Mouse (Mus musculus) G1E (cell line): Measurements from ENCODE around the gene Nos1ap. TPM values are rescaled to one million over a fixed set of nuclear protein-coding genes. Genes with fewer than 3 reads are reported as not detected.

Experiments
- ATAC-seq: 2 replicates; pipeline ENCODE4 v1.8.0; 2016; ENCODE audit warnings: mild to moderate bottlenecking; ENCODE audit not compliant: insufficient number of reproducible peaks, poor library complexity, low FRiP score, severe bottlenecking; ENCODE audit errors: extremely low read depth
- DNase-seq: peaks from one replicate; pipeline ENCODE4 v3.0.0; 2012; ENCODE audit warnings: low spot score
- H3K27me3 ChIP-seq: 2 replicates; pipeline ENCODE4 v1.6.1; 2012; ENCODE audit warnings: mild to moderate bottlenecking, low read length, inconsistent platforms; ENCODE audit not compliant: insufficient read depth
- H3K36me3 ChIP-seq: replicated peaks from 2 replicates; pipeline ENCODE3; 2012; ENCODE audit warnings: mild to moderate bottlenecking, inconsistent platforms
- H3K4me1 ChIP-seq: 2 replicates; pipeline ENCODE4 v1.6.1; 2012; ENCODE audit warnings: low read depth, low read length, inconsistent platforms, mixed read lengths; ENCODE audit not compliant: insufficient read depth
- H3K4me3 ChIP-seq: 2 replicates; pipeline ENCODE4 v1.5.1; 2012; ENCODE audit warnings: low read depth, mild to moderate bottlenecking, inconsistent platforms, low read length, moderate library complexity, mixed read lengths
- H3K9me3 ChIP-seq: replicated peaks from 2 replicates; pipeline ENCODE4 v1.6.1; 2012; ENCODE audit warnings: inconsistent platforms
- CTCF ChIP-seq: IDR thresholded peaks from 2 replicates; pipeline ENCODE4 v1.5.1; 2012; ENCODE audit warnings: low read depth, low read length, inconsistent platforms, mixed read lengths
- GATA1 ChIP-seq: IDR thresholded peaks from 2 replicates; pipeline ENCODE4 v1.6.1; 2012; ENCODE audit warnings: borderline replicate concordance, low read length, inconsistent platforms, mixed read lengths
- GATA2 ChIP-seq: IDR thresholded peaks from 2 replicates; pipeline ENCODE4 v1.6.1; 2012; ENCODE audit warnings: low read depth, low read length, inconsistent platforms, borderline replicate concordance
- POLR2AphosphoS5 ChIP-seq: IDR thresholded peaks from 2 replicates; pipeline ENCODE4 v1.6.1; 2012; ENCODE audit warnings: low read depth, low read length, inconsistent platforms; ENCODE audit not compliant: insufficient replicate concordance
- TAL1 ChIP-seq: conservative IDR thresholded peaks from 2 replicates; pipeline ENCODE4 v1.6.1; 2012; ENCODE audit warnings: low read depth, low read length, inconsistent platforms, mixed read lengths
- polyA plus RNA-seq: library from polyadenylated mRNA; stranded (reverse); fragments of >175 nt; gene quantifications from 2 replicates; pipeline ENCODE4 v1.2.3, GENCODE M21; 2012
- total RNA-seq, 2 experiments: library from RNA; stranded (forward) in 1 of 2; stranded (reverse) in 1 of 2; fragments of 200-1000 nt in 1 of 2; fragments of >200 nt in 1 of 2; fragmentation: Nextera tagmentation in 1 of 2; gene quantifications; 2 replicates each; pipeline ENCODE4 v1.2.3; 2014 to 2017

Gene Nos1ap
- total and polyA plus RNA-seq, 3 experiments = 1.6 to 18.2 (median 6.1) TPM

DNA sequence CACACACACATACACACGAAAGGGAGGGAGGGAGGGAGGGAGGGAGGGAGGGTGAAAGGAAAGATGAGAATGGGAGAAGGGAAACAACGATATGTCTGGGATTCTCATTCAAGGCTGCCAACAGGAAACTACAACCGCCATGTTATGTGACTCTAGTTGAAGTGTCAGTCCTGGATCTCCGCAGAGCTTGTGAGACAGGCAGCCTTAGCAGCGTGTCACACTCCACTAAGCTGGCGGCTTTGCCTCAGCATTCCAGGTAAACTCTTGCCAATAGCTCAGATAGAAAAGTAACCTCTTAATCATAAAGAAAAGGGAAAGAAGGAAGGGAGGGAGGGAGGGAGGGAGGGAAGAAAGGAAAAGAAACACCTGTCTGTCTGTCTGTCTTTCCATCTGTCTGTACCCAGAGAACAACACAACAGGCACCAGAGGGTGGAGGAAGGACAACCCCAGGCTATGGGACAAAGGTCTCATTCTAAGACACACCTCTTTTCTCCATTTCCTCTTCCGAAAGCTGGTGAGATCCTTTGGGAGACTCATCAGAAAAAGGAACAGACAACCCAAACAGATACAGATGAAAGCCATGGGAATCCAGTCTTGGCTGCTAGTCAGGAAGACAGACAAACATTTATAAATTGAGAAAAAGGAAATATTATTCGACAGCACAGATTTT is 107.3 kb downstream of the Nos1ap start:
- H3K9me3 ChIP-seq = no peaks in the 10 kb centered on the region
- no peak overlapping the region for H3K4me3 ChIP-seq
- H3K4me1 ChIP-seq = no peaks in the 10 kb centered on the region

DNA sequence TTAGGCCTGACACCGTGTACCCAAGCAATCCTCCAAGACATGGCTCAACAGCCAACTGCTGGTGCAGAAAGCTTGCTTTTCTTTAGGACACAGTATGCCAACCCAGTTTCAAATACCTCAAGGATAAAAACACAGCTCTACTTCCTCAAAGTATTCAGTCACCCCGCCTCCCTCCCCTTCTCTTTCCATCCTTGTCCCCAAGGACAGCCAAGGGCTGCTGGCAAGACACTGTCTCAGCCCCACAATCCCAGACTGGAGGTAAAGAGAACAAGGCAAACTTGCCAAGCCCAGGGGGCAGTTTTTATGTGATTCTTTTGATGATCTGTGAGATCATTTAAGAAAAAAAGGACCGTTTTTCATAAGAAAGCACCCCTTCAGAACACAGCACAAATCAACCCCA is 108.6 kb downstream of the Nos1ap start:
- ATAC-seq = no peak
- Histone ChIP-seq H3K4me3 (no peak overlapping the region), H3K27me3 (peaks cover 32% of the 10 kb centered on the region), H3K9me3 (no peaks in the 10 kb centered on the region), H3K4me1 (no peaks in the 10 kb centered on the region), H3K36me3 (no peaks in the 10 kb centered on the region)
- no peak for DNase-seq
- TF ChIP-seq GATA1 (no peak), TAL1 (no peak), POLR2AphosphoS5 (no peak), CTCF (no peak), GATA2 (no peak)

More for the DNA sequence above, 107.3 kb downstream of the Nos1ap start:
- ATAC-seq (no peak), DNase-seq (no peak)
- Histone ChIP-seq H3K36me3 (no peaks in the 10 kb centered on the region), H3K27me3 (peaks cover 32% of the 10 kb centered on the region)
- no peak for TF ChIP-seq CTCF
- no peak for TF ChIP-seq POLR2AphosphoS5
- no peak for TF ChIP-seq TAL1
- no peak for TF ChIP-seq GATA2
- no peak for TF ChIP-seq GATA1

DNA sequence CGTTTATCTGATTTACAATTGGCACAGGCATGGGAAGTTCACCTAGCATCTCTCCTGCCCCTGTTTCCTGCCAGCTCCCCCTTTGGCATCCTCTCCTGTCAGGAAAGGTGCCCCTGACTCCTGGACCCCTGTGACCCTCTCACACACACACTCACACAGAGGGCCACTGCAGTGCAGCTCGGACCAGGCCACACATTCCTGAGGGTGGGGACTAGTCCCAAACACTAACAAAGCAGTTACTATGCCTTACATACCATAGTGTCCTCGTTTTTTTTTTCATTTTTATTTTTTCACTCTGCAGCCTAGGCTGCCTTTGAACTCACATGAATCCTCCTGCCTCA is 110.2 kb downstream of the Nos1ap start:
- no peak overlapping the region for H3K4me3 ChIP-seq
- H3K9me3 ChIP-seq = no peaks in the 10 kb centered on the region
- ATAC-seq (no peak), DNase-seq (no peak)
- H3K4me1 ChIP-seq = no peaks in the 10 kb centered on the region
- H3K36me3 ChIP-seq = no peaks in the 10 kb centered on the region
- no peak for TF ChIP-seq CTCF
- TF ChIP-seq GATA1 = no peak
- no peak for TF ChIP-seq TAL1
- no peak for TF ChIP-seq POLR2AphosphoS5
- no peak for TF ChIP-seq GATA2
- peaks cover 24% of the 10 kb centered on the region for H3K27me3 ChIP-seq

DNA sequence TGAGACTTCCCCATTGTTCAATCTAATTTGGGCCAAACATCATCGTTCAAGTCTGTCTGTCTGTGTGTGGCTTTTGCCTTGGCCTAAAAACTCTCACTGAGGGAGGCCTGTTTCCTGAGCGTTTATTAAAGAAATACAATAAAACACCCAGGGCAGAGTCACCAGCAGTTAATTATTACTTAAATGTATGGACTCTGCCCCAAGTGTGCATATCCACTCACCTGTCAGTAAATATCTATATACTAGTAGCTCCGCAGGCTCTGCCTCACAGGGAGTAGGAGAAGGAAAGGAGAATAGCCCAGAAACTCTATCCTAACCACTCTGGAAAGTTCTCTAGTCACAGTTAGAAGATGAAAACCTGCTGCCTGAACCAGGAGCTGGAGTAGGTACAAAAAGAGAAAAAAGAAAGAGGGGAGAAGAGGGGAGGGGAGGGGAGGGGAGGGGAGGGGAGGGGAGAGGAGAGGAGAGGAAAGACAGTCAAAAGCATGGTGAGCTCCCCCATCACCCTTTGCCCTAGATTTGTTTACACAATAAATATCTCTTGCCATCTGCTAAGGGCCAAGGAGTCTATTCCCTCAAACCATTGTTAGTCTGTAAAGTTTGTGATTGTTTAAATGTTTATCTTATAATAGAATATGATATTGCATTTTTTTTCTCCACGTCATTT is 110.7 kb downstream of the Nos1ap start:
- Histone ChIP-seq H3K27me3 (peaks cover 21% of the 10 kb centered on the region), H3K4me3 (no peak overlapping the region), H3K9me3 (no peaks in the 10 kb centered on the region), H3K4me1 (no peaks in the 10 kb centered on the region), H3K36me3 (no peaks in the 10 kb centered on the region)
- TF ChIP-seq CTCF (no peak), POLR2AphosphoS5 (no peak), TAL1 (no peak), GATA2 (no peak), GATA1 (no peak)
- no peak for DNase-seq
- no peak for ATAC-seq

DNA sequence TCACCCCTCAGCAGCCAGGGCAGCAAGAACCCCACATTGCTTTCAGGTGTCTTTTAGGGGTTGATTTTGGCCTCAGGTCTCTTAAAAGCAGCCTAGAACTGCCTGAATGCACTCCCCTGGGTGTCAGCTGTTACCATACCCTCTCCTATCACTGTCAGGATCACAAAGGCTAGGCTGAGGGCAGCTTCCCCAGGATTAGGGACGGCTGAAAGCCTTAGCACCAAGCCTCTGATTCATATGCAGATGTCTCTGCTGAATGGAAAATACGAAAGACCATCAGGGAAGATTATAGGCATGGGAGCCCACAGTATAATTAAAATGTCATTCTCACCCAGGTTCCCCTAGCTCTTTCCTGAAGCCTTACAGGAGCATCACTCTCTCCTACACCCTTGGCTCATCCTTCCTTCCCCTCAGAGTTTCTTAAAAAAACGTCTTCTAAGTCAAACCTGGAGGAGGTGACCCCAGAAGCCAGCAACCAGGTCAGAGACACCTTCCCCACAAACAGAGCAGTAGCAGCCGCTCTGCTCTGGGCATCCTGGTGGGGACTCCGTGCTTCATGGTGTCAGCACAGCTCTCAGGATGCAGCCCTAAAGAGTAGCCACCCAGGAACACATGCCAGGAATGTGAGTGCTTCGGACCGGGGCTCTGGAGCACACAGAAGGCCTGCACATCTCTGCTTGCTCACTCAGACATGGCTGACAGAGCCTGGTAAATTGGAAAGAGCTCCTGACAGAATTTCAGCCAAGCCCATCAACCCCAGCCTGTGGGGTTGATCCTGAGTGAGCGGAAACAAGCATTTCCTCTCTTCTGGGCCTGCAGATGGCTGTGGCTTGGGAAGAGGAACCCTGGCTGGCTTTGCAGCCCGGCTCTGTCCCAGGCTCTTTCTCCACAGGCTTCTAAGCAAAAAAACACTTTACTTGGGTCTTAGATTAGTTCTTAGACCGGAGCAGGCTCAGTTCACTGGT is 111.7 kb downstream of the Nos1ap start:
- ATAC-seq = no peak
- Histone ChIP-seq H3K36me3 (no peaks in the 10 kb centered on the region), H3K27me3 (peaks cover 14% of the 10 kb centered on the region), H3K4me1 (no peaks in the 10 kb centered on the region), H3K4me3 (no peak overlapping the region), H3K9me3 (no peaks in the 10 kb centered on the region)
- no peak for DNase-seq
- no peak for TF ChIP-seq GATA2
- no peak for TF ChIP-seq CTCF
- TF ChIP-seq TAL1 = no peak
- TF ChIP-seq POLR2AphosphoS5 = no peak
- TF ChIP-seq GATA1 = no peak

DNA sequence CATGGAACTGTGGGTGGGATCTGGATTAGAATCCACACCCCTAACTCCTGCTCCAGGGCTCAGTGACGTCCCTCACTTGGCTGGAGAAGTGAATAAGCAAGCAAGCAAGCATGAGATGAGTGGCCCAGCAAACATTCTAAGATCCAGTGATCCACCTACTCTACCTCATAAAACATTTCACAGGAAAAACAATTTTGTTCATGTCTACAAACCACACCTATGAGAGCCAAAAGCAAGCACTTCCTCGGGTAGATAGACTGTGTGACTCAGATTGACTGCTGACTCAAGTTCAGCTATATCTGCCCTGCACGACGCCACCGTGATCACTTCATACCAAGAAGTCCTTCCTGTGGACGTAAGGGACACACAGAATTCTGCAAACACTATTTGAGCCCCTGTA is 116.2 kb downstream of the Nos1ap start:
- no peak overlapping the region for H3K4me3 ChIP-seq
- no peaks in the 10 kb centered on the region for H3K9me3 ChIP-seq
- ATAC-seq = no peak
- no peak for DNase-seq
- no peaks in the 10 kb centered on the region for H3K36me3 ChIP-seq
- no peaks in the 10 kb centered on the region for H3K4me1 ChIP-seq
- TF ChIP-seq TAL1 = no peak
- TF ChIP-seq POLR2AphosphoS5 = no peak
- TF ChIP-seq CTCF = no peak
- no peak for TF ChIP-seq GATA1
- no peak for TF ChIP-seq GATA2
- peaks cover 13% of the 10 kb centered on the region for H3K27me3 ChIP-seq
